Mouse (Mus musculus) gastrocnemius, postnatal 36 days (tissue): ENCODE data around the gene Fcf1. TPM values are rescaled to one million over a fixed set of nuclear protein-coding genes. Genes with fewer than 3 reads are reported as not detected.

ENCODE experiments used
- total RNA-seq, 2 experiments: library from RNA; stranded (reverse); gene quantifications; 2 replicates each; pipeline ENCODE4 v1.2.3; 2021

Fcf1 gene
- total RNA-seq, 2 experiments from 2014 or later, result 25.0 to 28.1 TPM

Other genes starting within 250 kb of the Fcf1 start
- gene Npc2, start 197.7 kb upstream of the Fcf1 start, total RNA-seq, result 10 to 100 TPM; 12.7 to 14.1 TPM
- gene Isca2, start 197.6 kb upstream of the Fcf1 start, total RNA-seq, result 10 to 100 TPM; 39.0 to 42.6 TPM
- 1 to 10 TPM in 1 of 2 experiments, under 1 TPM in 1; 0.48 to 1.5 TPM for gene Ltbp2, start 94.4 kb upstream of the Fcf1 start, total RNA-seq
- gene Arel1, start within 50 bp of the Fcf1 start, total RNA-seq, result 10 to 100 TPM; 19.7 to 26.1 TPM
- gene Ylpm1, start 25.4 kb downstream of the Fcf1 start, total RNA-seq, result 10 to 100 TPM; 14.7 to 15.6 TPM
- gene Prox2, start 139.9 kb downstream of the Fcf1 start, total RNA-seq, result 1 to 10 TPM; 1.1 to 2.2 TPM
- 100 to 1,000 TPM; 286 to 336 TPM for gene Dlst, start 139.9 kb downstream of the Fcf1 start, total RNA-seq
- 1 to 10 TPM in 1 of 2 experiments, under 1 TPM in 1; 0.64 to 1.1 TPM for gene Rps6kl1, start 180.4 kb downstream of the Fcf1 start, total RNA-seq
- gene Pgf, start 206.9 kb downstream of the Fcf1 start, total RNA-seq, result 1 to 10 TPM; 1.2 to 1.9 TPM
- gene Eif2b2, start 248.6 kb downstream of the Fcf1 start, total RNA-seq, result 10 to 100 TPM; 51.0 to 54.7 TPM